Mouse (Mus musculus) adrenal gland, adult 2 months (tissue): ENCODE data around the gene Tjp3. TPM values are rescaled to one million over a fixed set of nuclear protein-coding genes. Genes with fewer than 3 reads are reported as not detected.

Experiments
- DNase-seq: peaks from one replicate; pipeline ENCODE4 v3.0.0; 2021
- polyA plus RNA-seq: library from polyadenylated mRNA; depleted of rRNA; stranded (reverse); fragments of >200 nt; gene quantifications from 2 replicates; pipeline ENCODE4 v1.2.3, GENCODE M21; 2012
- total RNA-seq, 2 experiments: library from RNA; stranded (reverse); gene quantifications; 2 replicates each; pipeline ENCODE4 v1.2.3; 2021

Tjp3 gene
- total and polyA plus RNA-seq, 3 experiments: 0.41 to 0.92 (median 0.72) TPM

GRCm38 (mm10) chr10:81298369-81299100 is 7.2 kb upstream of the Tjp3 start:
- DNase-seq: no peak

DNA sequence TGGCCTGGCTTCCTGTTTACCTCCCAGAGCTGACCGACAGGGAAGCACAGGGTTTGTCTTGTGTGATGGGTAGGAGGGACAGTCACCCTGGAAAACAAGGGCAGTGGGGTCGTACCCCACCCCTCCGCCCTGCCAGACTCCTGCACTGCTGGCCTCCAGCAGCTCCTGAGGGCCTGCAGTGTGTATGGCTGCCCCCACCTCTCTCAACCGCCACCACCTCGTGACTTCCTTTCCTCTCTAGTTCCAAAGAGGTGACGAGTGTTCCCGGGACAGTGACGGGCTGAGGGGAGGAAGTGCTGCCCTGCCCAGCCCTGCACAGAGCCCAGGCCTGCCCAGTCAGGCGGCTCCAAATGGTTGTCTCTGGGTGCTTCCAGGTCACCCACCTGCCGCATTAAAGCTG is 6.5 kb upstream of the Tjp3 start:
- DNase-seq: peak; percentile 71

GRCm38 (mm10) chr10:81297246-81297645 is 5.9 kb upstream of the Tjp3 start:
- DNase-seq: no peak

GRCm38 (mm10) chr10:81295185-81295584 is 3.8 kb upstream of the Tjp3 start:
- no peak for DNase-seq

DNA sequence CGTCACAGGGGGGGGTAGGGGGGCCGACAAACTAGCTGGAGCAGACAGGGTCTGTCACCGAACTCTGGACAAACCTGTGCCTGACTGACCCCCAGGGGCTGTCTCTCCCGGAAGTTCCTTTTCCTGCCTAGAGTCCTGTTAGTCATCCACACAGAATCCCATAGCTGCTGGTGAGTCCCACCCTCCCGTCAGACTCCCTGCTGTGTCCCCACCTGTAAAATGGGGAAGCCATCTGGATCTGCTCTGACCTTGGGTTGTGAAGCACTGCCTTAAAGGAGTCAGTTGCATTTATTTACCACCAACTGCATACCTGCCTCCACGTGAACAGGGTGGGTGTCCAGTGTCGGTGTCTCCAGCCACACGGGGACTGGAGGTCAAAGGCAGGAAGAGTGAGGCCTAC is 3.1 kb upstream of the Tjp3 start:
- no peak for DNase-seq

DNA sequence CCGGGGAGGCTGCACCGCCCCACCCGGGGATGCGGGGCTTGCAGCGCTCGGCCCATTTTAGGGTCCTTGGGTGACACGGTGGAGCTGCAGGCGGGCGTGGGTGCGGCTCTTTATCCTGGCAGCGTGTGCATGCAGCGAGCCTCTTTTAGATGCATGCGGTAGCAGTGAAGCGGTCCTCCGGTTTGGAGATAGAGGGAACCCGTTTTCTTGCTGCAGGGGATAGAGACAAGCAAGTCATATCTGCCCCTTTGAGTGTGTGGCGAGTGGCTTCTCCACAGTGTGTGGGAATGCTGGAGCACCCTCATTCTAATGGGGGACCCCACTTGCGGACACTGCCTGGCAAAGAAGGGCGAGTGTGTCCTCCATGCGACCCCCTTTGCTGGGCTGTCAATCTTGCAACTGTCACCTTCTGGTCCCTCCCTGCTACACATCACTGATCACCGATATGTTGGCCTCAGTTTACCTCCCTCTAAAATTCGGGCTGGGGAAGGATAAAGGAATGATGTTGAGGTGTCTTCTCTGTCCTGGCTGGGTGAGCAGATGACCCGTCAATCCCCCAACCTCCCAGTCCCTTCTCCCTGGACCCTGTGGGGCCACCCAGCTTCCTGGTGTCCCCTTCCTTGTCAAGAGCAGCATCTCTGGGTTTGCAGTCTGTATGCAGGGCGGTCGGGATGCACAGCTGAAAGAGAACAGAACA is 2.1 kb upstream of the Tjp3 start:
- no peak for DNase-seq

GRCm38 (mm10) chr10:81292554-81293333 is 1.4 kb upstream of the Tjp3 start, which contains the start of gene Pip5k1c:
Gene Pip5k1c (plus strand): TSS chr10:81292963.
- DNase-seq: peak; percentile 100

GRCm38 (mm10) chr10:81290698-81291460 is 502 bp downstream of the Tjp3 start:
- DNase-seq: no peak

DNA sequence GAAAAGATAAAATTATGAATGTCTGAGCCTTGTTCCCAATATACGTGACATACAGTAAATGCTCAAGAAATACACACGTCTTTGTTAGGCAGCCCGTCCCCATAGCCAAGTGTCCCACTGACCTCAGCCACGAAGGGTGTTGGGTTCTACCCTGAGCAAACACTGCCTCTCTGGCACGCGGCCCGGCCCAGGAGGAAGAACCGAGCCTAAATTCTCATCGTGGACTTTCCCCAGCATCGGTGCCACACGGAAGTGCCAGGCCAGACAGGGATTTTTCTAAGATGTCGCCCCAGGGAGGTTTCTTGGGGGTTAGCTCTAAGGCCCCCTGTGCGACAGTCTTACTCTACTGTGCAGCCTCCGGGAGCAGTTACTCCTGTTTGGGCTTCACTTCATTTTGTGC is 1.6 kb downstream of the Tjp3 start:
- DNase-seq: no peak

DNA sequence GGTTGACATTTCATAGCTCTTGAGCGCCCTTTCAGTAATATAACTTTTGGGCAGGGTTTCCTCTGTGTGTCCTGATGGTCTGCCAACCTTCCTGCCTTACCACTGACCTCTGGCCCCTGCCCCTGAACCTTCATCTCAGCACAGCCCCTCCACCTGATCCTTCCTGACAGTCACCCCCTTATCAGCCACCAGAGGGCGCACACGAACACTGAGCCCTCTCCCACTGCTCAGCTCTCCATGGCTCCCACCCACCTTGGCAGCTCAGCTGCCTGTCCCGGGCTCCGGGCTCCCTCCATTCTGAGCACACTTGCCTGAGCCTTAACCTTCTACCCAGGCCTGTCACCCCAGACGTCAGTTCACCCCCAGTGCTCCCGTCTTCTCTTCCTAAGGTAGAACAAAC is 2.1 kb downstream of the Tjp3 start:
- peak; percentile 62 for DNase-seq

DNA sequence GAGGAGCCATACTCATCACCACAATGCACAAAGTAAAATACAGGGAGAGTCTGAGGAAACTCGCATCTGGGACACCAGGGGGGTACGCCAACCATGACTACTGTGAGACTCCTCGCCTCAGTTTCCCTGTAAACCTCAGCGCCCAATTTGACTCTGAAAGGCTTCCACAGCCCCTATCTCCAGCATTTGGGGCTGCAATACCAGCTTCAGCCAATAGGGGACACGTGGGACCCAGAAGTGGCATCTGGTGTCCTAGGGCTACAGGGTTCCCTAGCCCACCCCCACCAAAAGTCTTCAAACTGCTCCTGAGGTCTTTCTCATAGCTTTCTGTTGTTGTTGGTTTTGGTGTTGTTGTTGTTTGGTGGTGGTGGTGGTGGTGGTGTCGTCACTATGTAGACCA is 2.8 kb downstream of the Tjp3 start:
- no peak for DNase-seq

DNA sequence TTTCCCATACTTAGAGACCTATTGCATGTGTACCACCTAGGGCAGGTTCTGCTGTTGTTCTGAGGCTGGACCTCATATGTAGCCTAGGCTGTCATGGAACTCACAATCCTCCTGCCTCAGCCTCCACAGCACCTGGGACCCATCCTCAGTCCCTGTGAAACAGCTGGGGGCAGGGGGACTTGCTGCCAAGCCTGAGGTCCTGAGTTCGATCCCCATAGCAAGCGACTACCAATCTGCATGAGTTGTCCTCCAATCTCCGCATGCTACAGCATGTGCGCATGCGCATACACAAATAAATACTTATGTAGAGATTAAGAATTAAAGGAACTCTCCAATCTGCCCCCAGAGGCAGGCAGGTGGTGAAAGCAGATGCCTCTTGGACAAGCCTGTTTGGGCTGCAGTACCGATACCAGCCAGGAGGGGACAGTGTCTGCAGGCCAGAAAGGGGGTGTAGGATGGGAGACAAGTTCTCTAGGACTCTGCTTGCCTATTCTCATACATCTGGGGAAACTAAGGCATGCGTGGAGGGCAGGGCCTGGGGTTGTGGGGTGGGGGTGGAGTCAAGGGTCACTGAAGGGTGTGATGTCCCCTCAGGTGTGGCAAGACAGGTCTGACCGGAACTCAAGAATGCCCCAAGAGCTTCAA is 3.7 kb downstream of the Tjp3 start:
- no peak for DNase-seq

DNA sequence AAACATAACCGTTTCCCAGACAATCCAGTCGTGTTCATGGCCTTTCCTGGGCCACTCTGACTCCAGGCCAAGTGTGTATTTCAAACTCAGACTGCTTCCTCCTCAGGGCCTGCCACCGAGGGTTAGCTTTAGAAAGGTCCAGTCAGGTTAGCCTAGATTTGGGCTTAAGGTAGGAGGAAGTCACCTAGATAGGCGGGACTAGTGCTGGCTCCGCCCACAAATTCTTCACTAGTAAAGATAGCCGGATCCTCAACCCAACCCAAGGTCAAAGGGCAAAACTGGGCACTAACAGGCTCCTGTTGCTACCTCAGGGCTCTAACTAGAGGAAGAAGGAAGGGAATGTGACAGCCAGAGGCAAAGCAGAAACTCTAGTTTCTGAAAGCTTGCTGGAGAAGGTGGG is 4.8 kb downstream of the Tjp3 start:
- DNase-seq: no peak

DNA sequence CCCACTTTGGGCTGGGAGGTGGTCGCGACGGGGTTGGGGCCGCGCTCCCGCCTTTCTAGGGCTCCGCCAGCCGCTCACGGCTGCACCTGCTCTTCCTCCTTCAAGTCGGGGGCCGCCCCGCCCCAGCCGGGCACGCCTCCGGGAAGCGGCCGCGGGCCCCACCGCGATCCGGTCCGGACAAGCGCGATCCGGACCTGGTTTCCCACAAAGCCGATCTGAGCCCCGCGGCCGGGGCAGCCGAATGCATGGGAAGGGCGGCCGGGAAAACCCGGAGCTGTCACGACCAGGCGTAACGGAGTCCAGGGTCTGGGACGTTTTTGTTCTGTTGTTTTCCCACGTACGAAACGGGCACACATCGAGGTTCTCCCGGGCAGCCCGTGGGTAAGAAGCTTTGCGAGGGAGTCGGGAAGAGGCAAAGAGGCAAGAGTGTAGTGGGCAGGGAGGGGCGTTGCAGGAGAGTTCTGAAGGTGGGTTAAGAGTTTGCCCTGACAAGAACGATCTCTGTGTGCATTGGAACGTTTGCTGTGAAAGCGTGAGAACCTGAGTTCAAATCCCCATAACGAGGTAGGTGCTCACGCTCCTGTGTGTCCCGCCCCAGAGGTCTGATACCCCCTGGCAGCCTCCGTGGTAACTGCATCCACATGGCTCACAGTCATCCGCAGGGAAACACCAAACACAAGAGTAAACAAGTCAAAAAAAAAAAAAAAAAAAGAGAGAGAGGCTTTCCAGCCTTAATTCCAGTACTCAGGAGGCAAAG is 5.5 kb downstream of the Tjp3 start:
- peak; percentile 91 for DNase-seq

DNA sequence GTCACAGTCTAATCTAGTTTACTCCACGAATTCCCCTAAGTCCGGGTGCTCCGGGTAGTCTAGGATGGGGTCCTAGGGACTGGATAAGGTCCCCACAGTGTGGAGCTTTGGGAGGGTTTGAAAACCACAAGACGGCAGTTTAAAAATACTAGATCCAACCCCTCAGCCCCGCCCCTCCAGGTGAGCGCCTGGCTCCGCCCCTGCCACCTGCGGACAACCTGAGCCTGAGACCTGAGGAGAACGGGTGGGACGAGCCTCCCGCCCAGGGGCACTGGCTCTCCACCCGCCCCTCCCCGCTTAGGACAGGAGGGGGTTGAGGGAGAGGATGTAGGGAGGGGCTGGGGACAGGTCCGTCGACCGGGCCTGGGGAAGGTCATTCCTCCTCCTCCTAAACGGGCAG is 6.7 kb downstream of the Tjp3 start:
- DNase-seq: no peak

GRCm38 (mm10) chr10:81284189-81284588 is 7.2 kb downstream of the Tjp3 start:
- DNase-seq: no peak

DNA sequence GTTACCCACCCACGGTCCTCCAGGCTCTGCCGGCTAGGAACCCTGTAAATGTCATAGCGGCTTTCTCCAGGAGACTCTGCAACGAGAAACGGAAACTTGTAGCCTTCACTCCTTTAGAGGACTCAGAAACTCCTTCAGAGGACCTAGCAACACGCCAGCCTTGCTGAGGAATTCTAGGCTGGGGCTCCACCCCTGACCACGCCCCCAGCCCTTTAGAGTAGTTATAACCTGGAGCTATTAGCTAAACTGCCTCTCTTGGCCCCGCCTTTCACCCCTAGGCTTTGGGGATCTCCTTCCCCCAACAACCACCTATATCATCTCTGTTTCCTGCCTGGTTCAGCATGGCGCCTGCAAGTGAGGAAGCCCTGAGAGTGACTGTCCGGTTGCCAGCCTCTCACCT is 11.9 kb downstream of the Tjp3 start:
- no peak for DNase-seq

- no peak for DNase-seq
Observed at GRCm38 (mm10) chr10:81277676-81278075, 13.7 kb downstream of the Tjp3 start.

DNA sequence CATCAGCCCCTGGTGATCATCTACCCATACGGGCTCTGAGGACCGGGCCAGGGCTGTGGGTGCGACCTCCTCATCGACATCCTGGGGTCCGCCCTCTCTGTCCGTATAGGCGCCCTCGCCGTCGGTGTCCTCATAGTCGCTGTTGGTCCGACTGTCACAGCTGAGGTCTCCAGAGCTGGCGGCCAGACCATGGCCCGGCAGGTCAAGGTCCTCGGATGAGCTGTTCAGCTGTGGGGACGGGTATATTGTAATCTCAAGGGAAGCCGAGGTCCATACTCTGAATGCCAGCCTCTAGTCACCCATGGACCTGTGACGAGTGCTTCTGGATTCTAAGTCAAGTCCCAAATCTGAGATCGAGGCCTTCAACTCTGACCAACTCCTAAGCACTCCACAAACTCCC is 17.5 kb downstream of the Tjp3 start:
- DNase-seq: peak; percentile 74

- no peak for DNase-seq
Observed at GRCm38 (mm10) chr10:81272356-81272755, 19.0 kb downstream of the Tjp3 start.
